Mouse (Mus musculus) 3134 (cell line): ENCODE data around the gene Phf12.
A peak's percentile ranks its signal among the peaks of the same experiment; 100 is the strongest.

Source experiments
- DNase-seq: peaks from one replicate; pipeline ENCODE4 v3.0.0-alpha.2; 2011; ENCODE audit warnings: low spot score; ENCODE audit not compliant: insufficient read length; ENCODE audit errors: extremely low read depth

The Phf12 gene

DNA sequence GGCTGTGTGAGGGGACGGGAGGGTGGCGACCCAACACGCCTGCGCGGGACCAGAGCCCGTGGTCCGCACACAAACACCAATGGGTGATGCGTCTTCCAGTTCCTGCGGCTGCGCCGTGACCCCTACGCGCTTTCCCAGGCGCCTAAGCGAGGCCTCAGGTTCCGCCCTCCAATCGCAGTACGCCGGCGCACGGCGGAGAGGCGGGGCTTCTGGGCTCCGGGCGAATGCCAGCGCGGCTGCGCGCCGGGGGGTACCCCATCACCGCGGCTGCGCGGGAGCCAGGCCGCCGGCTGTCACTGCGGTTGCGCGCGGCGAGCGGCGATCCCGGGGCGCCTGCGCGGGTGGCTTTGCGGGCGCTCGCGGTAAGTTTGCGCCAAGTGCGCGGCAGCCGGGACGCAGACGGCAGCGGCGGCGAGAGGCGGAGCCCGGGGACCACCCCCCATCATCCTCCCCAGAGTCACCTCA, at the start of gene Phf12:
Gene Phf12 (plus strand): TSS at position 314 of the 465 bp plus-strand sequence.
- DNase-seq = peak; percentile 100

DNA sequence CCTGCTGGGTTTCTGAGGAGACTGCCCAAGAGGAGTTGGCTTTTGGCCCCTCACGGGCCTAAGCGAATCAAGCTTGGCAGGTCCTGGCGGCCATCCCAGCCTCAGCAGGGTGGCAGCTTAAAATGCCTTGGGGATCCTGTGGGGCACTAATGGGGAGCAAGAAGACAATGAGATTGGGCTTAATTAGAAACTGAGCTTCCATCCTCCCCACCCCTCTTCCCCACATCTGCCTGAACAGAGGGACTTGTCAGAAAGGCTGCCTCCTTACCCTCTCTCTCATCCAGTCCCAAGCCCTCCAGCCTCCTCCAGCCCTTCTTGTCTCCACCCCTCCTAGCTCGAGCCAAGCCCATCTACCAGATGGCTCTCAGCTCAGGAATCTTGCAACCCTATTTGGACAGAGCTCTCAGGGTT, 48.4 kb upstream of the Phf12 start:
- peak; percentile 29 for DNase-seq

DNA sequence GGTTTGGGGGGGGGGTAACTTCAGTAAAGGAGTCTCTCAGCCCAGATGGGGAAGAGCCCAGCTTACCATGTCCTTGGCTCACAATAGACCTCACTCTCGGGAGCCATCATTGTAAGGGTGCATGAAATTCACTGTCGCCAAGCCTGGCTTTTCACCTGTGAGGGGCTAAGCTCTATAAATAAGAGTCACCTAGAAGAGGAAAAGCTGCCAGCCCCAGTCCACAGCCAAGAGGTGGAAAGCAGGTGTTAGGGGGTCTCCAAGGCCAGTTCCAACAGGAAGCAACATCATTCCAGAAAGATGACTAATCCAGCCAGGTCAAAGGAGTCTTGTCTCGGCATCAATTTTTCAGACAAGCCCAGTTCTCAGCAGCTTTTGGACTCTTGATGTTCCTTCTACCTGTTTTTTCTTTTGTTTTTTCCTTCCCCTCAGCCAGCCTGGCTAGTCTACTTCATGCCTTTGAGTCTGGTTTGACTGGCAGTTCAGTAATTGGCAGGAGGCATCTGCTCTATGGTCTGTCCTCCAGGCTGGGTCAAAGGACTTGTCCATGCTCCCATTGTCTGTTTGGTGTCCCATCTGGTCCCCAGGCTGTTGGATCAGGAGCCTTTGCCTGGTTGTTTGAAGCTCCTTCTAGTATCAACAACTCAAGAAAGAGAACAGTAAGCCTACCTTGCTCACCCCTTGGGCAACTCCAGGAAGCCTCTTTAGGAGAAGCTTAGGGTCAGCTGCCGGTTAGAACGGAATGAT, 47.8 kb upstream of the Phf12 start:
- no peak for DNase-seq

DNA sequence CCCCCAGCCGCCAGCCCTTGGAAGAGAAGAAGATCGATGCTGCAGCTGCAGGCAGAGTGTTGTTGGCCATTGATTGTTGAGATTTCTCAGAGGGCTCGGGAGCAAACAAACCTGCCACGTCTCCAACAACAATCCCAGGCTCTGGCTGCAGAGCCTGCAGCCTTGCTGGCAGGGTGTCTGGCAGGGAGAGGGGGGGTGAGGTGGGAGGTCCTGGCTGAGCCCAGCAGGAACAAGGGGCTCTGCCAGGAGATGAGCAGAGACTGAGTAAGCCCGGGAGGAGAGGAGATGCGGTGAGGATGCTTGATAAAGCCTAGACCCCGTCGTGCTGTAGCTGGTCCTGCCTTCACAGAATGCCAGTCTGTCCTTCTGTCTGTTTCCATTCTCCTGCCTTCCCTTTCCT, 45.7 kb upstream of the Phf12 start:
- DNase-seq = no peak

DNA sequence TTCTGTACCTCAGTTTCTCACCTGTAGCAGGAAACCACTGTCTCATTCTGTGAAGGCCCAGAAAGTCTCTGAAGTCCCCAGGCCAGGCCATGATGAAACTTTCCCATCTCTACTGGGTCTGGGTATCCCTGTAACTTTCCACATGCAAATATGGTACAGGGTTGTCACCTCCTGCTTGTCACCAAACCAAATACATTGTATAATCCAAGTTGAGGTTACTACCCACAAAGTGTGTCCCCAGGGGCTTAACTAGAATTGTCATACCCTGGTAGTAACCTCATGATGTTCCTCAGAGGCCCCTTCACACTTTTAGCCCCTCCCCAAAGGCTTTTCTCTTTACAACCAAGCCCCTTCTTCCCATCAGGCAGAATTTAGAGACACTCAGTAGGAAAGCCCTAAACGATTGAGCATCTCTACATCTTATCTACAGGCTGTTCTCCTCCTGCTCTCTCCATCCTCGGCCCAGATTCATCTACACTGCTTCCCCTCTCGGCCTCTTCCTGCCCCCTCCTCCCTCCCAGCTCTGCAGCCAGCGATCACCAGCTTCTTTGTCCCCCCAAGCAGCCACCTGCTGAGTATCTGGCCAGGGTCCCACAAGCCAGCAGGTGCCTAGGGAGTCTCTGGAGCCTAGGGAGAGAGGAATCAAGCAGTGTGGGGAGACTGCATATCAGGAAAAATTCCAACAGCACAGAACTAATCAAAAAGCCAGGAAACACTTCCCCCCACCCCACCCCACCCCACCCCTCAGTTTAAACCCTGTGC, 44.7 kb upstream of the Phf12 start:
- no peak for DNase-seq

DNA sequence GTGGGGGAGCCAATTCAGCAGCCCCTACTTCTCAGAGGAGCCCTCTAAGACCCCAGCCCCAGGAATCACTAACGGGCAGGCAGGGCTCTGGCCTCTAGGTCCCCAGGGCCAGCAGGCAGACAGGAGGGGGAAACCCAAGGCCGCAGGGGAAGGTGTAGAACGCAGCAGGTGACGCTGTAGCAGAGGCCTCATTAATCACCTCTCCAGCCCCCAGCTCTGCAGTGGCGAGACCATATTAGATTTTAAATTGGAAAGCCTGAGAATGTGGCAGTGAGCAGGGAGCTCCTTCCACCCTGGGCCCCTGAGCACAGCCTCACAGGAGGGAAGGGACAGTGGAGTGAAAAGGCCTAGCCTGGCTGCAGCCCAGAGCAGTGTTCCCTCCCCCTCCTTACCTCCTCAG, 40.3 kb upstream of the Phf12 start:
- no peak for DNase-seq

DNA sequence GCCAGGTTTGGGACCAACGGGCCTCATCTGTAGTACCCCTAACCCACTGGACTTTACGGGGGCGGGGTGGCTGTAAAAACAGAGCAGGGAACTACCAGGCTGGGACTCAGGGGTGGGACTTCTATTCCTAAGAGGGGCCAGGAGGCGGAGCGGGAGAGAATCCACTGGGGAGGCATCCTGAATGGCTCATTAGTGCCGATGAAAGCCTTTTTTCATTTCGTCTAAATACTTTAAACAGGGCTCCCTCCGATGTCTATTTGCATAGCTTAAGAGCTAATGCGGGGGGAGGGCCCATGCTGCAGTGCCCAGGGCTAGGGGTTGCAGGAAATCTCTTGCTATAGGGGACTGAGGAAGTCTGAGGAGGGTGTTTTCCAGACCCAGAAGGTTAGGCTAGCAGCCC, 34.7 kb upstream of the Phf12 start:
- no peak for DNase-seq

DNA sequence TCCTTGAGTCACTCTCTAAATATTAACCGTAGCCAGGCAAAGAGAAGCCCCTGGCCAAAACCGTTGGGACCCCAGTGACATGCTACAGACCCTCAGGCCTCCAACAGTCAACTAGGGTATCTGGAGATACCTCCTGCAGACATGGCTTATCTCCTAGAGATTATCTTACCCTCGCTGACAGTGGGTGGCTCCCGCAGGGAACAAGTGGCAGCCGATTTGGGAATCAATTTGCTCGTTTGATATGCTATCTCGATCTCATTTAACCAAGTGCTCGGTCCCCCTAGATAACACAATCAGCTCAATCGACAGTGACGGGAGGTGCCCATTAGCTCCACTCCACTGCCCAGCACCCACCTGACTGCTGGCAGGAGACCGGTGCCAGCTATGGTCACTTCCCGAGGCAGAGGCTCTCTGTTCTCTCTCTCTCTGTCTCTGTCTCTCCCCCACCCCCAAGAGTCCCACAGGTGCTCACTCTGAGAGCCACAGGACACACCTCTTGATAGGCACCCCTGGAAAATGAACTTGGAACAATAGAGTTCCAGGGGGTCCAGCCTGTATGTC, 32.3 kb upstream of the Phf12 start:
- no peak for DNase-seq

DNA sequence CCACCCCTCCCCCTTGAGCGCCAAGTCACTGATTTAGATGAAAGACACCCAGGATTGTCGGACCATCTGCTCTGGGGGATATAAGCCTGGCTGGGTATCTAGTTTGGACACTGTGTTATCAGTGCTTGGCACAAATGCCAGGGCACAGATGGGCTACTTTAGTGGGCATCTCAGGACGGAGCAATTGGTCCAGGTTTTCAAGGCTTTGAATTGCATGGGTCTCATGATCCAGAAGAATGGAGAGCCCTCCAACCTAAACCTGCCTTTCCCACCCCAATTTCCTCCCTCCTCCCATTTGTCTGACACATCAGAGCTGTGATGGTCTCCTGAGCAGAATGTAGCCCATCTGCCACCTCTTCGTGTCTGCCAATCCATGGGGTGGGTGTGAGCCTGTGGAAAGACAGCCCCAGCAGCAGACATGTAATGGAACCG, 31.7 kb upstream of the Phf12 start:
- no peak for DNase-seq

DNA sequence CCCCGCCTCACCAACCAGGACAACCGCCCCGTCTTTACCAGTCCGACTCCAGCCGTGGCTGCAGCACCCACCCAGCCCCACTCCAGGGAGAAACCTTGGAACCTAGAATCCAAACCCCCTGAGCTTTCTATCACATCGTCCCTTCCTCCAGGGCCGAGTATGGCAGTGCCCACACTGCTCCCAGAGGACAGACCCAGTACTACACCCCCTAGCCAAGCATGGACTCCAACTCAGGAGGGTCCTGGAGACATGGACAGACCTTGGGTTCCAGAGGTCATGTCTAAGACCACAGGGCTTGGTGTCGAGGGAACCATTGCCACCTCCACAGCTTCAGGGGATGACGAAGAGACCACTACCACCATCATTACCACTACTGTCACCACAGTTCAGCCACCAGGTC, 28.9 kb upstream of the Phf12 start:
- no peak for DNase-seq

DNA sequence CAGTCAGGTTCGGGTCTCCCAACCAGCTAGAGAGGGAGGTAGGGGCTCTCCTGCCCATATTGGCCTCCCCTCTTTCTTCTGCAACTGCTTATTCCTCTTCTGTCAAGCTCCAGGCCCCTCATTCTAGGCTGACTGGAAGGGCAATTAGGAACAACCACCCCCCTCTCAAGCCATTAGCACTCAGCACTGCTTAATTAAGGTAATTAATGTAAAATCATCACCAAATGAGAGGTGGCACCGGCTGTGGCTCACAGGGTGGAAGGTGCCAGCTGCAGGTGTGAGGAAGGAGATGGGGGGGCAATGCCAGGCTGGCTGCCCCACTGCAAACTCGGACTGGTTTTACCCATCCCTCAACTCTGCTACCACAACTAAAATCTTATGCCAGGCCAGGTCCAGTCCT, 26.1 kb upstream of the Phf12 start:
- no peak for DNase-seq

DNA sequence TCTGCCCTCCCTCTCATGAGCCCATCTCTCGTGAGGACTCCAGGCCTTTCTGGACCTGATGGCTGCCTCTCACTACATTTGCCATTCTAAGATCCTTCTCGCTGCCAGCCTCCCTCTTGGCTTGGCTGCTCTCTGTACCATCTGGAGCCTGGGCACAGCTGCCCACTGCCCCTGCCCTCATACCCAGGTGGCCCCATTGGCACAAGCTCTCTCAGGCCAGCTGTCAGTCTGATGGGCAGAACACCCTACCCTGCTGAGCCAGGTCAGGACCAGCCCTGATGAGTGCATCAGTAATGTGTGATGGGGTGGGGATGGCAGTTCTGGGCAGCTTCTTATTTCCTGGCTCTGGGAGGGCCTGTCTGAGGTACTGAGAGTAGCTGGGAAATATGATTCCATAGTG, 24.3 kb upstream of the Phf12 start:
- no peak for DNase-seq

DNA sequence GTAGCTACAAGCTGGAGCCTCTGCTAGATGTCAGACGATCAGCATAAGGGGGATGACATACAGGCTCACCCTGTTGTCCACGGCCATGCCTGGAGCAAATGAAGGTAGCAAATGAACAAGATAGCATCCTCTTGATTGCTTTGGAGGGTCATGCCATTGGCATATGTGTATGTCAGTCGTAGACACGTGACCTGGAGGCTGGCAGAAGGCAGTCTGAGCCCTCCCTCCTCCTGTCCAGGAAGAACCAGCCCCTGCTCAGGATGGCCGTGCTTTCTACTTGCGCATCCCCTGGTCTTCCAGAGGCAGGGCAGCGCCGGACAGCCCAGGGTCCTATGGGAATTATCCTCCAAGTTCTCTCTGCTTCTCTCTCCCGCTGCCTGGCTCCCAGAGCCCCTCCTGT, 23.6 kb upstream of the Phf12 start:
- no peak for DNase-seq

DNA sequence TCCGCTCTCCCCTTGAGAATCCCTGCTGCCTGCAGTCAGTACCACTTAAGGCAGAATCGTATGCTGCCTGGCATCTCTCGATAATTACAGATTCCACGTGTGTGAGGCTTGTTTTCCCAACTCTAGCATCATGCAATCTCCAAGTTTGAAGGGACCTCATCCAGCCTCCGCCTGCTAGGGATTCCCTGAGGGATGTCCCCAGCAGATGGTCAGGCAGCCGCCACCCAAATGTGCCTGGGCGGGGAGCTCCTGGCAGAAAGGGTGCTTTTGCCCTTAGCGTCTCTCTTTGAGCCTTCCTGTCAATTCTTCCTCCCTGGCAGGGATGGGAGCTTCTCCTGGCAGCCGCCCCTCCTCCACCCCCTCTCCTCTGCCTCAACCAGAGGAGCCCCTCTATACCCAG, 22.4 kb upstream of the Phf12 start:
- DNase-seq = no peak

DNA sequence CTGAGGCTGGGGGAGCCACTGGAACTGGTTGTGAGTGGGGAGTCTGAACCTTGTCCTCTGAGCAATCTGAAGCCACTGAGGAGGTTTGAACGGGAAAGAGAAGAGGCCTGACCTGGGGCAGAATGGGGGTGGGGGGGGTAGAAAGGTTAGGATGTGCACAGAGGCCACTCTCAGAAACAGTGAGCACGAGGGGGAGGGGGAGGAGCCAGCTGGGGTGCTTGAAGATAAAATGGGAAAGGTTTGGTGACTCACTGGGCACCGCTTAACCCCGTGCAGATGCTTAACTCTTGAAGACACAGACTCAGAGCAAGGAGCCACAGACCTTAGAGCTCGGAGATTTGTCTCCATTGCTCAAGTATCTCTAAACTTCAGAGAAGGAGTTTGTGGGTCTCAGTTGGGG, 21.7 kb upstream of the Phf12 start:
- no peak for DNase-seq

DNA sequence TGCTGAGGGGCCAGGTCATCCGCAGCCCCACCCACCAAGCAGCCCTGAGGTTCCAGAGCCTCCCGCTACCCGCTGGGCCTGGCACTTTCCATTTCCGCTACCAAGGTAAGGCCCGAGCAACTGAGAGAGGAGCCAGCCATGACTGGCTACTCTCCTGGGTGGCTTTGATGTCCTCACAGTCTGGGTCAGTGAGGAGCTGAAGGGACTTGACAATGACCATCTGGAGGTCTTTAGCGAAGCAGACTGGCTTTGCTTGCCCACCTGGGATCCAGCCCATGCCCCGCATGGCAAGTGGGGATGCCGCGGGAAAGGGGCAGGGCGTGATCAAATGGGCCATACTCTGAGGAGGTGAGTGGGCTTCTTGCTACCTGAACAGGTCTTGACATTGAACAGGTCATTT, 19.6 kb upstream of the Phf12 start:
- DNase-seq = no peak

DNA sequence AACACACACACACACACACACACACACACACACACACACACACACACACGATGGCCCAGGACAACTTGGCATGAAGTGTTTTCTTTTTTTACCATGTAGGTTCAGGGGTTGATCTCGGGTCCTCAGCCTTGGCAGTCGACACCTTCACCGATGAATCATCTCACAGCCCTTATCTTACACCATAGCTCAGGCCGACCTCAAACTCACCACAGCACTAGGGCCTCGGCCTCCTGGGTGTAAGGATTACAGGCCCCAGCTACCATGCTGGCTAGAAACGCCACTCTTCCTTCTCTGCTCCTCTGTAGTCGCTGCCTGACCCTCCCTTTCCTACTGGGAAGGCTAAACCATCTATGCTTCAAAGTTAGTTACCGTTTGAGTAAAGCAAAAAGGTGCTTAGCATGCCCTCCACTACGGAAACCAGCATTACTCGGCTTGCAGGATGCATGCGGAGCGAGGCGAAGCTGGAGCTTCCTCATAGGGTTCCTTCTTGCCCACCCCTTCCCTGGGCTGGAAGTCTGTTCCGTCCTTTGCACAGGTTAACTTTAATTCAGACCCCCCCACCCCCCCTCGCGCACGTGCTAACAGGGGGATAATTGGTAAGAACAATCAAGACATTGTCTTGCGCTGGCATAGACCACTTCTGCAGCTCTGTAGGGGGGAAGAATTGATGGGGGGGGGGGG, 18.0 kb upstream of the Phf12 start:
- DNase-seq = peak; percentile 42

DNA sequence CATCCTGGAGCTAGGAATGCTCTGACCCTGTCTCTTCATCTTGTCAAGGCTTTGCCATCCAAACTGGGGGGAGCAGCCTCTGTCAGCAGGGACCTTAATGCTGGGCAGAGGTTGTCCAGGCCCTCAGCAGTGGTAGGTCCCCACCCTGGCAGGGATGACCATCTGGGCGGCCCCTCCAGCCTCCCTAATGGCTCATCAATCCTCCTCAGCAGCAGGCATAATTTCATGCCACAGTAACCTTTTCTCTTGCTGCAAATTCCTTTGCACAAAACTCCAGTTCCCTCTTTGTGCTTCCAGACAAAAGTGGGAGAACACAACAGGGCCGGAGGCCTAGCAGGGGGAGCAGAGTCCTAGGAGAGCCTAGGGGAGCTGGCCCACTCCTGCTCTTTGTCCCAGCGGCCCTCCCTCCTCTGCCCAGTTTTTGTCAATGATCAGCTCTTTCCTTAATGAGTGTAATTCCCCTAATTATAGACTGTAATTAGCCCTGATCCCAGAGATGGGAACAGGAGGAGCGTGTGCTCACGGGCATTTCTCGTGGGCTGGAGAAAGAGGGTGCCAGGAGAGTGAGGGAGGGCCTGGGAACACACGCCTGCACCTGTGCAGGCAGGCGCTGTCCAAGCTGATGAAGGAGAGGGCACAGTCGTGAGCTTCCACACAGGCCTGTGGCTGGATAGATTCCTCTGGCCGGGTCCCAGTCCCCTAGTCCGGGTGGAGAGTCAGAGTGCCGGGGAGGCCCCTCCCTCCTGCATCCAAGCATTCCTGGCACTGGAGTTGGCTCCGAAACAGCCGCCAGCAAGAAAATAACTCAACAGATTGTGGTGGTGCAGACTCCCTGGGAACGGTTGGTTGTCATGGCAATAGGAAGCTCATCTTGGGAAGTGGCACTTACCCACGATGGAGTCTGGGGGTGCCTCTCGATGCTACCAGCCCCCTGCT, 17.2 kb upstream of the Phf12 start:
- DNase-seq = peak; percentile 46

DNA sequence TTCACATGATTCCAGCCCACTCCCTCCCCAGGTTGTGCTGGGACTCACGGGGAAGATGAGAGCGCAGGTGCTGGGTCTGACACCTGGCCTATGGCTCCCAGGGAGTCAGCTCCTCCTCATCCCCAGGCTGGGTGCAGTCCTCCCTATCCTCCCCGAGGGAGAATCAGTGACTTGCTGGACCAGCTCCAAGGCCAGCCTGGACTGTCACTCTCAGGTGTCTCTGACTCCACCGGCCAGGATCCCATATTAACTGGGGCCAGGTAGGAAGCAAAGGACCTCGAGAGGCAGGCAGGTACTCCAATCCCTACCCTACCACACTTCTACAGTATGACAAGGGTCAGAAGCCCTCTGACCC, 16.5 kb upstream of the Phf12 start:
- DNase-seq = no peak

DNA sequence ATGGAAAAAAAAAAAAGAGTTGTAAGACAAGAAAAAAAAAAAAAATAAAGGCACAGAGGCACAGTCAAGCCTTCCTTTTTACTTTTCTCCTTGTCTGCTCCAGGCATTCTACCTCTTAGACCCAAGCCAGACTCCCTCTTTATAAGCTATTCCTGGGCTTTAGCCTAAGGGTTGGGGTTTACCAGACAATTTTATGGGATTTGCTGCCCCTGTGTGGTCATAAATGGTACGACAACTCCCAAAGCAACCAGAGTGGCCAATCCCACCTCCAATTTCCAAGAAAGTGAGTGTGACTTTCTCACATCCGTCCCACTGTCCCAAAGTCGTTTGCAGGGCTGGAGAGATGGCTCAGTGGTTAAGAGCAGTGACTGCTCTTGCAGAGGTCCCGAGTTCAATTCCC, 15.4 kb upstream of the Phf12 start:
- DNase-seq = no peak
